24 mouse cellular contexts compared by ENCODE assay signal in the genomic region with DNA sequence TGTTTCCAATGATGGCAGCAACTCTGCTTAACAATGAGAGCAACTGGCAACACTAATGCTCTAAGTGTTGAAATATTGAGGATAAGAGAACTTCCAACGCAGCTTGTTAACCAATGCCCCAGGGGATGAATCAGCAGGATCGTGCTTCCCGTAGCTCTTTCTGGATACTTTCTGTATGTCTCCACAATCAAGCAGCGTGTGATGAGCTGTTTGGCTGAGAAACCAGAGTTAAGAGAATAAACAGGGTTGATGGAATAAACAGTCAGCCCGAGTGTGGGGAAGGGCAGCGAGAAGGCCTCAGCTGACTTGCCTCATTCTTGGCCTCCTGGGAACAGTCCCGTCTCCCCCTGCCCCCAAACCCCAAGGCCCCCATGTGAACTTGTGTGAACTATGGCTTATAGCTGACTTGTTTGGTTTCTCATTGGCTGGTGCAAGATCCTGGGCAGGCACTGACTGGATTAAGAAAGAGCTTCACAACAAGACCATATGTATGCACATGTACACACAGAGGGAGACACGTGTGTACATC.
DNase-seq lines count a peak whose midpoint lies in the region; ATAC-seq and TF ChIP-seq lines count a peak whose summit lies in the region.
"Had no signal": no experiment of that assay in that cellular context is flagged by ENCODE, and none has a peak within 500 bp of the region (broad histone marks: within the 10 kb centered on the region; RNA-seq: fewer than 3 reads in every experiment).

No protein-coding gene starts in this region.

- no peak overlapping the region for H3K4me2 ChIP-seq in heart, postnatal 0 days (ENCODE audit: low read depth, low read length)
- H3K4me2 ChIP-seq: embryonic facial prominence, embryonic 15.5 days; forebrain, embryonic 15.5 days; hindbrain, embryonic 13.5 days; neural tube, embryonic 12.5 days had no signal

- TF ChIP-seq EP300 in heart, postnatal 0 days (IDR thresholded peaks at IDR 0.05; ENCODE audit: low read depth), result no peak

- H3K4me3 ChIP-seq in heart, postnatal 0 days (ENCODE audit: low read depth, low read length), result no peak overlapping the region
- H3K4me3 ChIP-seq: embryonic facial prominence, embryonic 15.5 days; forebrain, embryonic 15.5 days; hindbrain, embryonic 13.5 days; left cerebral cortex, adult 2 months; neural tube, embryonic 12.5 days had no signal

- ATAC-seq in heart, postnatal 0 days (ENCODE audit: insufficient read depth, low read depth), result no peak
- ATAC-seq: activated CD4-positive, CD25-positive, alpha-beta regulatory T cell, adult 4 months; forebrain, embryonic 15.5 days; inflammation-experienced regulatory T-cells, adult 6 months had no signal

- no peaks in the 10 kb centered on the region for H3K4me1 ChIP-seq in heart, postnatal 0 days (ENCODE audit: control insufficient read depth, insufficient read depth)
- H3K4me1 ChIP-seq: forebrain, embryonic 15.5 days; hindbrain, embryonic 13.5 days; neural tube, embryonic 12.5 days had no signal

- intact Hi-C loops in heart, postnatal 25 days (cut with DNase I), result no loop called here

- no peaks in the 10 kb centered on the region for H3K36me3 ChIP-seq in heart, postnatal 0 days (replicated peaks; ENCODE audit: control insufficient read depth, insufficient read depth, low read length)
- H3K36me3 ChIP-seq: embryonic facial prominence, embryonic 15.5 days; forebrain, embryonic 15.5 days; hindbrain, embryonic 13.5 days; neural tube, embryonic 12.5 days had no signal

- peak; percentile 26 for DNase-seq in heart, postnatal 0 days (ENCODE audit: low spot score)
- DNase-seq in heart, postnatal 25 days (ENCODE audit: low spot score), result no peak
- DNase-seq in 3T3-L1 (ENCODE audit: low read depth, low spot score) (peak; percentile 4), adipocyte (ENCODE audit: low spot score) (peak; percentile 34)
- peak; percentile 24 for DNase-seq in lung, postnatal 36 days
- DNase-seq in right cerebral cortex, postnatal 36 days (ENCODE audit: low spot score in 2 of 2), result no peak
- no peak for DNase-seq in urinary bladder, adult 18-20 months (ENCODE audit: low spot score in 2 of 2)
- DNase-seq: adrenal gland, postnatal 10 days; cerebellum, adult 8-10 months; cerebellum, postnatal 36 days; embryo, embryonic 11 days; heart, postnatal 36 days; kidney, adult 18-20 months; layer of hippocampus, adult 9-11 months; midbrain, embryonic 14.5 days; right cerebral cortex, postnatal 14 days; thymus, postnatal 14 days had no signal

- no peaks in the 10 kb centered on the region for H3K27me3 ChIP-seq in heart, postnatal 0 days (ENCODE audit: control insufficient read depth, insufficient read depth, low read length)
- H3K27me3 ChIP-seq: embryonic facial prominence, embryonic 15.5 days; forebrain, embryonic 15.5 days; hindbrain, embryonic 13.5 days; neural tube, embryonic 12.5 days had no signal

- H3K27ac ChIP-seq in heart, postnatal 0 days (ENCODE audit: low read depth), result no peak overlapping the region
- H3K27ac ChIP-seq: embryonic facial prominence, embryonic 15.5 days; forebrain, embryonic 15.5 days; hindbrain, embryonic 13.5 days; left cerebral cortex, adult 2 months; neural tube, embryonic 12.5 days had no signal

- 68% methylated on average over 8 of the region's 8 CpGs for WGBS in heart, postnatal 0 days

- no peak for TF ChIP-seq CTCF in heart, postnatal 0 days (IDR thresholded peaks at IDR 0.05; ENCODE audit: low read depth)

- no peaks in the 10 kb centered on the region for H3K9me3 ChIP-seq in heart, postnatal 0 days (replicated peaks; ENCODE audit: control insufficient read depth, low read length)
- H3K9me3 ChIP-seq: embryonic facial prominence, embryonic 15.5 days; forebrain, embryonic 15.5 days; hindbrain, embryonic 13.5 days; neural tube, embryonic 12.5 days had no signal

- H3K9ac ChIP-seq in heart, postnatal 0 days (replicated peaks; ENCODE audit: low read depth, low read length), result no peak overlapping the region
- H3K9ac ChIP-seq: embryonic facial prominence, embryonic 15.5 days; forebrain, embryonic 15.5 days; hindbrain, embryonic 13.5 days; neural tube, embryonic 12.5 days had no signal

Comparison
In these comparisons a context has a peak if more than half of its experiments do, and no peak if none do; other contexts are left out.
1. DNase-seq: peak in heart, postnatal 0 days (single experiment), 3T3-L1 (single experiment), adipocyte (single experiment) and lung, postnatal 36 days (single experiment); none in heart, postnatal 25 days (single experiment), right cerebral cortex, postnatal 36 days (0 of 2) and urinary bladder, adult 18-20 months (0 of 2).